Mouse (Mus musculus) liver, adult 2 months (tissue): ENCODE measurements around the gene Atp5d. TPM values are rescaled to one million over a fixed set of nuclear protein-coding genes. Genes with fewer than 3 reads are reported as not detected.

ENCODE experiments used
- DNase-seq: peaks from one replicate; pipeline ENCODE4 v3.0.0-alpha.2; 2011; ENCODE audit warnings: low read depth, low spot score; ENCODE audit errors: extremely low read depth
- H3K27ac ChIP-seq: fragments of 200-500 bp; replicated peaks from 2 replicates; pipeline ENCODE4 v1.5.1; 2012; ENCODE audit warnings: low read depth, mild to moderate bottlenecking, control low read depth, inconsistent platforms, low read length; ENCODE audit not compliant: insufficient read depth
- H3K27me3 ChIP-seq: fragments of 200-500 bp; 2 replicates; pipeline ENCODE4 v1.6.1; 2012; ENCODE audit warnings: mild to moderate bottlenecking, moderate library complexity, low read length, inconsistent platforms; ENCODE audit not compliant: control insufficient read depth, insufficient read depth
- H3K36me3 ChIP-seq: fragments of 200-500 bp; 2 replicates; pipeline ENCODE4 v1.6.1; 2012; ENCODE audit warnings: low read length, inconsistent platforms; ENCODE audit not compliant: control insufficient read depth, insufficient read depth
- H3K4me1 ChIP-seq: fragments of 200-500 bp; 2 replicates; pipeline ENCODE4 v1.6.1; 2011; ENCODE audit warnings: low read length; ENCODE audit not compliant: control insufficient read depth, insufficient read depth
- H3K4me3 ChIP-seq: fragments of 200-500 bp; 2 replicates; pipeline ENCODE4 v1.5.1; 2011; ENCODE audit warnings: low read depth, mild to moderate bottlenecking, control low read depth, low read length, moderate library complexity; ENCODE audit not compliant: insufficient read depth
- H3K79me2 ChIP-seq: fragments of 200-500 bp; 2 replicates; pipeline ENCODE4 v1.6.1; 2012; ENCODE audit warnings: inconsistent platforms, mild to moderate bottlenecking, low read length, moderate library complexity; ENCODE audit not compliant: control insufficient read depth, insufficient read depth
- H3K9ac ChIP-seq: fragments of 200-500 bp; 2 replicates; pipeline ENCODE4 v1.6.1; 2012; ENCODE audit warnings: low read depth, mild to moderate bottlenecking, control low read depth, inconsistent platforms, low read length
- CTCF ChIP-seq: fragments of 200-500 bp; IDR thresholded peaks from 2 replicates; pipeline ENCODE4 v1.5.1; 2011; ENCODE audit warnings: low read depth, low read length, control low read depth
- POLR2A ChIP-seq: fragments of 200-500 bp; IDR thresholded peaks from 2 replicates; pipeline ENCODE4 v1.6.1; 2011; ENCODE audit warnings: low read length, control low read depth; ENCODE audit not compliant: insufficient read depth; ENCODE audit errors: extremely low read depth
- WGBS: fragments of 180-500 bp; shearing (Covaris S2); methylation state at CpG from one replicate; pipeline ENCODE4 v1.1.7; 2018; 5-methylcytosine and 5-hydroxymethylcytosine counted together
- polyA plus RNA-seq: library from polyadenylated mRNA; depleted of rRNA; stranded (reverse); fragments of >200 nt; gene quantifications from 2 replicates; pipeline ENCODE4 v1.2.3, GENCODE M21; 2012
- total RNA-seq: library from RNA; depleted of rRNA; stranded (reverse); fragments of >200 nt; gene quantifications from 2 replicates; pipeline ENCODE4 v1.2.3, GENCODE M21; 2014

Atp5d gene
- total and polyA plus RNA-seq, 2 experiments, result 144 to 1,387 TPM

DNA sequence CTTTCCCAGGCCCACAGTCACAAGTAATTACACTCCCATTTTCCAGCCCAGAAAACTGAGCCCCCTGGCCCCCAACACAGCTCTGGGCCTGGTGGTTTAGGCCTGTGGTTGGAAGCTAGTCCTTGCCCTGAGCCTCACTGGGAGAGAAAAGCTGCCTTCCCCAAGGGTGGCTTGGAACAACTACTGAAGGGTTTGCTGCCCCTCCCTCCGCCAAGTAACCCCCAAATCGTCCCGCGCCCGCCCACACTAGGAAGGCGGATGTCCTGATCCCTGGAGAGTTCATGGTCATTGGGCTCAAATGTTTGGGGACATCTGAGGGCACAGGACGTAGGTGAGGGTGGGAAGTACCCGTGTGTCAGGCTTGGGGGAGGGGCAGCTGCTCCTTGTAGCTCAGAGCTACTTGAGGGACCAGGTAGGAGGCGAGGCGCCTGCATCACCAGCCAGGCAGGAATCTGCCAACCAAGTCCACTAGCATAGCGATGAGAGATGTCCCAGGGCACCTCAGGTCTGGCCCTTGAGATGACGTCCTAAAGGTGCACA lies 20.7 kb downstream of the Atp5d start:
- peak; percentile 67 for DNase-seq
- Histone ChIP-seq H3K36me3 (peaks cover 24% of the 10 kb centered on the region), H3K4me3 (0 out of 2 replicates have a peak overlapping the region, but pooled peaks have one; percentile 1), H3K27me3 (no peaks in the 10 kb centered on the region), H3K9ac (peak overlapping the region; percentile 28), H3K27ac (peak overlapping the region; percentile 72), H3K79me2 (peaks cover 3% of the 10 kb centered on the region; the same call in 1 of the 2 replicates), H3K4me1 (peaks cover 35% of the 10 kb centered on the region)
- 2% methylated on average over 12 of the region's 12 CpGs for WGBS
- TF ChIP-seq CTCF (no peak), POLR2A (no peak)

DNA sequence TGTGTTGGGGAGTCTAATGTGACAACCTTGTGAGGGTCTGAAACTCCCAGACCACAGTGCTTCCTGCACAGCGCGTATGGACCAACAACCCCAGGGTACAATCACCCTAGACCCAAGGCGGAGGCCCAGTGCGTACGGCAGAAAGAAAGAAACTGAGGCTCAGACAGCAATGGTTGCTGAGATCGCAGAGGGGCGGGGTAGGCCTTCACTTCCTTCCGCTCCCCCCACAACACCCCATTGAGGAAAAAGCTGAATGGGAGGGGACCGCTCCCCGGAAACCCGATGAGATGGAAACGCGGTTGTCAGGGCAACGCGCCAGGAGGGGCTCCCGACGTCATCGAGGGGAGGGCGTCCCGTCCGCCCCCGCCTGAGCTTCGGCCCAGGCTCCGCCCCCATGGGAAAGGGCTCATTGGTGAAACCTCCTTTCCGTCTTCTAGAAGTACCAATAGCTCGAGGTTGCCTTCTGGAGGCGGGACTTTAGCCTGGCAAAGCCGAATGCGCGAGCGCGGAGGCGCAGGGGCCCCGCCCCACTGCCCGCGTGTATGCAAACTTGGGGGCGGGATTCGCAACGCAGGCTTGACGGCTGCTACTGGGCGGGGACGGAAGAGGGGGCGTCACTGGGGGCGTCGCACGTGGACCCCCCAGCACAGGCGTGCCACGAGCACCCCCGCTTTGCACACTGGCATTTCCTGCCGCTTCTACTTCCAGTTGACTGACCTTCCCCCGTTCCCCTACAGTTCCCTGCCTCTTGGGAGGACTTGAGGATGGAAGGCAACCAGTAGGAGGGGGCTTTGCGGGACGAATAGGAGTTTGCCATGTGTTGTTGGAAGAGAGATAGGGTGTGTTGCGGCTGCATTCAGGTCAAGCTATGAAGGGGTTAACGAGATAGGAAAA lies 21.4 kb downstream of the Atp5d start:
- peaks cover 17% of the 10 kb centered on the region; the same call in 1 of the 2 replicates for H3K36me3 ChIP-seq
- H3K79me2 ChIP-seq, result no peaks in the 10 kb centered on the region
- no peaks in the 10 kb centered on the region for H3K27me3 ChIP-seq
- peak; percentile 91 for DNase-seq
- under 1% methylated on average over 55 of the region's 55 CpGs for WGBS
- TF ChIP-seq CTCF, result no peak
- no peak for TF ChIP-seq POLR2A
- H3K4me1 ChIP-seq, result peaks cover 29% of the 10 kb centered on the region
- peak overlapping the region; percentile 34 for H3K4me3 ChIP-seq
- peak overlapping the region; percentile 28 for H3K9ac ChIP-seq
- peak overlapping the region; percentile 92 for H3K27ac ChIP-seq

DNA sequence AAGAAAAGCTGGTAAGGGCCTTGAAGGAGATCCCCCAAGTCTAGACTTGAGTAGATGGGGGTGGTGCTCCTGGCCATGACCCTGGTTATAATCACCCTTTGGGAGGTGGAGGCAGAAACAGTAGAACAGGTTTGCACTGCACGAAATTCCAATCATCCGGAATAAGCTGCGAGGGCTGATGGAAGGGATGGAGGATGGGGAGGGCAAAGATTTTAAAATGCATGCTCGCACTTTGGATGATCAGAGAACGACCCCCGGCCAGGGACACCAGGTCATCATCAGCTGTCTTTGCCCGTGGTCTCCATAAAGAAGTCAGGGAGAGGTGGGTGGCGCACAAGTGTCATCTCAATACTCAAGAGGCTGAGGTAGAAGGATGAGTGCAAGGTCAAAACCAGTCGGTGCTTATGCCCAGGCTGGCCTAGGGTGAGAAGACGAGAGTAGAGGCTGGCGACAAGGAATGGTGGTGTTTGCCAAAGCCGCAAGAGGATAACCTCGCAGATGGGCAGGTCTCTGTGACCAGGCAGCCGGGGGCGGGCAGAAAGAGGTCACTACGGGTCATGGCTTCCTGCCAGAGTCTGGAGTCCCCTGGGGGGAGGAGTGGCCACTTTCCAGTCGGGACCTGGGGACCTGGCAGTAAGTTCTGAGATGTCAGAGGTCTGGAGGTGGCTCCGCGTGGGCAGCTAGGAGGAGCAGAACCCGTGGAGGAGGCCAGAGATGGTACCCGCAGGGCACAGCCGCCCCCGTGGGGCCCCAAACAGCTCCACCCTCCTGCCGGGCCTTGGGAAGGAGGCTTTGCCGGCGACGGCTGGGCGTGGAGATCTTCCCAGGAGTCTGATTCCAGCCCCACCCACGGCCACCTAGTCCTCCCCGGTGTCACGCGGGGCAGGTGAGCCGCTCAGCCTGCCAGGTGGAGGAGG lies 22.3 kb downstream of the Atp5d start:
- no peak for TF ChIP-seq CTCF
- H3K4me1 ChIP-seq, result peaks cover 27% of the 10 kb centered on the region

DNA sequence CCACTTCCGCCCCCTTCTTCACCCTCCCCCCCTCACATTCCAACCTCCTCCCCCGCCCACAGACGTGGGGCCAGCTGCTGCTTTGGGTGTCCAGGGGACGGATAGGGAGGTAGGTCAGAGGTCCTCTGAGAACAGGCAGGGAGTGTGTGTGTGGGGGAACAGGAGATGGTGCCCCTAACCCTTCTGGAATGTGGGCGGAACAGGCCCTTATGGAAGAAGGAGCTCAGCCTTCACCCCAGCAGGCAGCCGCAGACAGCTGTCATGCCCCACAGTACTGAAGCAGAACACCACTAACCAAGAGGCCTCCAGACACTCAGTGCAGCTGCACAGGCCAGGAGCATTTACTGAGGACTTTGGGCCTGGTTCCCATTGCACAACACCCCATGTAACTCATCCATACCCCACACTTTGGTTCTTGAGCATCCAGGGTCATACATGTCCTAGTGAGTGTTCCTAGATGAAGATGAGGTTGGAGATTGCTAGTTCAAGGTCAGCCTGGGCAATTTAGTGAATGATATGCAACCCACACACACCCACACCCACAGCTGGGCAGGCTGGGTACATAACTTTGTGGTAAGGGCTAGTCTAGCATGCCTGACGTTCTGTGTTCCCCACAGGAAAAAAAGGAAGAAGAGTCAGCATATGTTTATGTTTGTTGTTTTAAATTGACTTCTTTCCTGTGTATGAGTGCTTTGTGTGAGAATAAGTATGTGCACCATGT lies 23.2 kb downstream of the Atp5d start:
- 11% methylated on average over 7 of the region's 7 CpGs for WGBS
- Histone ChIP-seq H3K36me3 (peaks cover 4% of the 10 kb centered on the region; the same call in 1 of the 2 replicates), H3K27me3 (no peaks in the 10 kb centered on the region), H3K27ac (peak overlapping the region; percentile 80), H3K79me2 (no peaks in the 10 kb centered on the region), H3K9ac (peak overlapping the region; percentile 33), H3K4me1 (peaks cover 27% of the 10 kb centered on the region), H3K4me3 (peak overlapping the region; percentile 17; the same call in 1 of the 2 replicates)
- TF ChIP-seq CTCF, result no peak
- TF ChIP-seq POLR2A, result no peak
- peak; percentile 83 for DNase-seq

More for the DNA sequence above, 22.3 kb downstream of the Atp5d start:
- Histone ChIP-seq H3K9ac (peak overlapping the region; percentile 73), H3K27ac (peak overlapping the region; percentile 92), H3K4me3 (peak overlapping the region; percentile 56), H3K79me2 (no peaks in the 10 kb centered on the region), H3K27me3 (no peaks in the 10 kb centered on the region), H3K36me3 (peaks cover 13% of the 10 kb centered on the region; the same call in 1 of the 2 replicates)
- under 1% methylated on average over 33 of the region's 33 CpGs for WGBS
- DNase-seq, result peak; percentile 93

GRCm38 (mm10) chr10:80162243-80162608 lies 23.8 kb downstream of the Atp5d start:
- no peak for DNase-seq
- H3K27ac ChIP-seq, result 0 out of 2 replicates have a peak overlapping the region, but pooled peaks have one; percentile 80
- no peaks in the 10 kb centered on the region for H3K79me2 ChIP-seq
- H3K9ac ChIP-seq, result no peak overlapping the region
- H3K4me1 ChIP-seq, result peaks cover 25% of the 10 kb centered on the region
- no peak overlapping the region for H3K4me3 ChIP-seq
- H3K36me3 ChIP-seq, result no peaks in the 10 kb centered on the region; the same call in 1 of the 2 replicates
- 88% methylated on average over 3 of the region's 3 CpGs for WGBS
- no peaks in the 10 kb centered on the region for H3K27me3 ChIP-seq
- TF ChIP-seq CTCF, result no peak
- no peak for TF ChIP-seq POLR2A
